8 mouse cellular contexts compared by ENCODE assay signal in genomic region chr13:71458061-71458935, GRCm38 (mm10).
DNase-seq lines count a peak whose midpoint lies in the region; ATAC-seq and TF ChIP-seq lines count a peak whose summit lies in the region.

No protein-coding gene starts in this region.

- peak; percentile 24 for DNase-seq in cerebellum, adult 11 months
- peak; percentile 87 for DNase-seq in forebrain, embryonic 14.5 days (ENCODE audit: low spot score)
- peak; percentile 63 to 76 for DNase-seq in heart, postnatal 10 days
- peak; percentile 82 to 84 for DNase-seq in kidney, postnatal 4 days
- DNase-seq in liver, postnatal 0 days, result peak; percentile 59
- peak; percentile 47 for DNase-seq in ovary, postnatal 36 days (ENCODE audit: low spot score)

- ATAC-seq in forebrain, embryonic 14.5 days, result peak; percentile 91
- ATAC-seq in liver, postnatal 0 days, result no peak
- ATAC-seq in megakaryocyte, adult 5-6 weeks (ENCODE audit: poor library complexity, severe bottlenecking), result no peak

- H3K27ac ChIP-seq in ES-Bruce4 (ENCODE audit: insufficient read depth, low read length), result no peak overlapping the region
- H3K27ac ChIP-seq in forebrain, embryonic 14.5 days (ENCODE audit: low read depth, low read length), result no peak overlapping the region
- H3K27ac ChIP-seq in liver, postnatal 0 days (ENCODE audit: low read depth), result no peak overlapping the region

- no peaks in the 10 kb centered on the region for H3K36me3 ChIP-seq in ES-Bruce4 (ENCODE audit: control insufficient read depth, insufficient read depth, low read length, poor library complexity, severe bottlenecking)
- H3K36me3 ChIP-seq in forebrain, embryonic 14.5 days (ENCODE audit: control insufficient read depth, insufficient read depth, low read length), result no peaks in the 10 kb centered on the region
- H3K36me3 ChIP-seq in liver, postnatal 0 days (replicated peaks; ENCODE audit: insufficient read depth, low read length), result no peaks in the 10 kb centered on the region

- intact Hi-C loops in heart, postnatal 10 days (cut with DNase I), result loop anchor here (5.0 to 10.0 kb wide), 4 partner anchors 351 to 1577 kb away; no protein-coding TSS in a partner anchor

- H3K9me3 ChIP-seq in ES-Bruce4 (replicated peaks; ENCODE audit: control insufficient read depth, insufficient read depth, low read length, poor library complexity, severe bottlenecking), result no peaks in the 10 kb centered on the region
- H3K9me3 ChIP-seq in forebrain, embryonic 14.5 days (replicated peaks; ENCODE audit: control insufficient read depth, low read length), result no peaks in the 10 kb centered on the region
- H3K9me3 ChIP-seq in liver, postnatal 0 days (ENCODE audit: low read length), result no peaks in the 10 kb centered on the region

- H3K27me3 ChIP-seq in ES-Bruce4 (ENCODE audit: control insufficient read depth, insufficient read depth, low read length, poor library complexity, severe bottlenecking), result peaks cover 4% of the 10 kb centered on the region
- H3K27me3 ChIP-seq in forebrain, embryonic 14.5 days (replicated peaks; ENCODE audit: control insufficient read depth, insufficient read depth, low read length), result peaks cover 17% of the 10 kb centered on the region; the same call in 1 of the 2 replicates
- H3K27me3 ChIP-seq in liver, postnatal 0 days (ENCODE audit: insufficient read depth, low read length), result peaks cover 13% of the 10 kb centered on the region

- H3K4me2 ChIP-seq in forebrain, embryonic 14.5 days (ENCODE audit: low read length), result peak overlapping the region; percentile 47
- no peak overlapping the region for H3K4me2 ChIP-seq in liver, postnatal 0 days (ENCODE audit: low read depth, low read length)

- peak; percentile 78 for TF ChIP-seq CTCF in ES-Bruce4 (IDR thresholded peaks at IDR 0.05; ENCODE audit: low read depth, low read length)
- TF ChIP-seq CTCF in liver, postnatal 0 days (IDR thresholded peaks at IDR 0.05; ENCODE audit: low read depth), result peak; percentile 80

- TF ChIP-seq EP300 in ES-Bruce4 (IDR thresholded peaks at IDR 0.05; ENCODE audit: insufficient read depth, low read depth, low read length), result peak; percentile 78
- no peak for TF ChIP-seq EP300 in liver, postnatal 0 days (IDR thresholded peaks at IDR 0.05; ENCODE audit: low read depth)

- no peak overlapping the region for H3K9ac ChIP-seq in ES-Bruce4 (ENCODE audit: low read depth, poor library complexity, severe bottlenecking)
- peak overlapping the region; percentile 44 for H3K9ac ChIP-seq in forebrain, embryonic 14.5 days (ENCODE audit: low read length)
- no peak overlapping the region for H3K9ac ChIP-seq in liver, postnatal 0 days (replicated peaks)

- WGBS in forebrain, embryonic 14.5 days, result 4% methylated on average over 25 of the region's 25 CpGs
- WGBS in liver, postnatal 0 days (ENCODE audit: insufficient replicate concordance), result 2% methylated on average over 25 of the region's 25 CpGs

- TF ChIP-seq POLR2A in ES-Bruce4 (IDR thresholded peaks at IDR 0.05; ENCODE audit: insufficient read depth, low read length), result no peak

- H3K4me1 ChIP-seq in ES-Bruce4 (ENCODE audit: control insufficient read depth, insufficient read depth, low read length), result no peaks in the 10 kb centered on the region
- H3K4me1 ChIP-seq in forebrain, embryonic 14.5 days (ENCODE audit: control insufficient read depth, insufficient read depth, low read length), result 0 out of 2 replicates have a peak, but pooled peaks cover 5% of the 10 kb centered on the region
- H3K4me1 ChIP-seq in liver, postnatal 0 days (ENCODE audit: insufficient read depth), result no peaks in the 10 kb centered on the region

- no peak overlapping the region for H3K4me3 ChIP-seq in ES-Bruce4 (ENCODE audit: low read depth, low read length)
- peak overlapping the region; percentile 14 for H3K4me3 ChIP-seq in forebrain, embryonic 14.5 days (ENCODE audit: low read depth, low read length)
- no peak overlapping the region for H3K4me3 ChIP-seq in liver, postnatal 0 days (ENCODE audit: low read depth, low read length)

Comparison
In these comparisons a context has a peak if more than half of its experiments do, and no peak if none do; other contexts are left out.
1. DNase-seq: peak in every context shown above with its lines; median percentile 87 in forebrain, embryonic 14.5 days; 83 in kidney, postnatal 4 days; 70 in heart, postnatal 10 days; 59 in liver, postnatal 0 days; 47 in ovary, postnatal 36 days; 24 in cerebellum, adult 11 months.